Mouse (Mus musculus) small intestine, adult 2 months (tissue): Measurements from ENCODE around the gene Arhgap1.

Experiments
- CTCF ChIP-seq: fragments of 200-500 bp; IDR thresholded peaks from 2 replicates; pipeline ENCODE4 v1.5.1; 2012; ENCODE audit warnings: low read depth, mild to moderate bottlenecking, control low read depth, inconsistent platforms, low read length, moderate library complexity, mixed read lengths; ENCODE audit not compliant: insufficient replicate concordance, insufficient read length; ENCODE audit errors: extremely low read depth
- POLR2A ChIP-seq: fragments of 200-500 bp; IDR thresholded peaks from 2 replicates; pipeline ENCODE4 v1.6.1; 2012; ENCODE audit warnings: low read depth, mild to moderate bottlenecking, control low read depth, inconsistent platforms, low read length, moderate library complexity

- no peak for TF ChIP-seq POLR2A
- no peak for TF ChIP-seq CTCF
These were observed 3.8 kb upstream of the Arhgap1 start for GRCm38 (mm10) chr2:91645811-91646210.
